Mouse (Mus musculus) G1E (cell line): ENCODE measurements at regions not wholly inside any gene's neighbourhood (a gene's known extent, or its start where the extent isn't known, plus 50 kb on each side); places are given as distances from the start of the nearest gene placed in this dataset.

Experiments
- CTCF ChIP-seq: IDR thresholded peaks from 2 replicates; pipeline ENCODE4 v1.5.1; 2012; ENCODE audit warnings: low read depth, low read length, inconsistent platforms, mixed read lengths
- GATA1 ChIP-seq: IDR thresholded peaks from 2 replicates; pipeline ENCODE4 v1.6.1; 2012; ENCODE audit warnings: borderline replicate concordance, low read length, inconsistent platforms, mixed read lengths
- TAL1 ChIP-seq: conservative IDR thresholded peaks from 2 replicates; pipeline ENCODE4 v1.6.1; 2012; ENCODE audit warnings: low read depth, low read length, inconsistent platforms, mixed read lengths

GRCm38 (mm10) chr16:25587879-25588347 is 95.7 kb upstream of the Trp63 start:
- TF ChIP-seq GATA1 (no peak), CTCF (no peak), TAL1 (no peak)
